Comparison of ENCODE assay signal across 8 mouse cellular contexts in the genomic region with DNA sequence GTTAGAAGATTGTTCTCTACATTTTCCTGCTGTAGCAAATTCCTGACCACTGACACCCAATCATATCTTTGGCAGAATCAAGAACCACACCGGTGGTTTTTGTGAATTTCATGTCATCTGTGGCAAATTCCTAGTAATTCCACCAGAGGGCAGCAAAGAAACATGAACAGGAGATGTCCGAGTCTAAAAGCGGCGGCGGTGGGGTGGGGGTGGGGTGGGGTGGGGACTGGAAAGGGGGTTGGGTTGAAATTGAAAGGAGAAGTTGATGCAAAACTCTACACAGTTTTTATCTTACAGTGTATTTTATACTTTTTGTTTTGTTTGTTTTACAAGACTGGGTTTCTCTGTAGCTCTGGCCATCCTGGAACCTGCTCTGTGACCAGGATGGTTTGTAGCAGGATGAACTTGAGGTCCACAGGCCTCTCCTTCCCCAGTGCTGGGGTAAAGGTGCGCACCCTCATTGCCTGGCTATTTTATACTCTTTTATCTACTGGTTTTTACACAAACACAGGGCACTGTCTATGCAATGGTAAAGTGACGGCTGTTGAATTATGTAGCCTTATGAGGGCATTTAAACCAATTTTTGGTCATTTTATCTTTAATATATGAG. TPM values are rescaled to one million over a fixed set of nuclear protein-coding genes. Genes with fewer than 3 reads are reported as not detected.
DNase-seq lines count a peak whose midpoint lies in the region; ATAC-seq and TF ChIP-seq lines count a peak whose summit lies in the region.

No protein-coding gene starts in this region.

- DNase-seq in layer of hippocampus, adult 11-12 months (ENCODE audit: low spot score) = peak; percentile 75
- DNase-seq in layer of hippocampus, postnatal 36 days = no peak
- DNase-seq in MEL-GATA-1-ER (ENCODE audit: extremely low read depth, low read depth) = peak; percentile 42
- peak in 1 of 2 experiments; percentile 50 for DNase-seq in cerebellum, adult 2 months
- peak; percentile 33 to 73 for DNase-seq in heart, postnatal 14 days
- peak; percentile 71 to 76 for DNase-seq in left cerebral cortex, postnatal 25 days (ENCODE audit: low spot score in 2 of 2)
- no peak for DNase-seq in urinary bladder, postnatal 4 days (ENCODE audit: low spot score in 2 of 2)

- no peaks in the 10 kb centered on the region for H3K36me3 ChIP-seq in neural tube, embryonic 14.5 days (ENCODE audit: control insufficient read depth, insufficient read depth, low read length)

- no peak overlapping the region for H3K4me3 ChIP-seq in cerebellum, adult 2 months (replicated peaks; ENCODE audit: insufficient read depth, low read depth, low read length)
- H3K4me3 ChIP-seq in neural tube, embryonic 14.5 days (ENCODE audit: low read depth, low read length) = no peak overlapping the region

- intact Hi-C loops in heart, postnatal 14 days (cut with DNase I) = loop anchor here (1.0 to 10.0 kb wide), 3 partner anchors 127 to 465 kb away; partner anchors contain the start of gene Als2
- intact Hi-C loops in left cerebral cortex, postnatal 25 days (cut with DNase I) = loop anchor here (2.0 to 5.0 kb wide), 3 partner anchors 129 to 373 kb away; no protein-coding TSS in a partner anchor

- no peaks in the 10 kb centered on the region for H3K9me3 ChIP-seq in neural tube, embryonic 14.5 days (ENCODE audit: control insufficient read depth, low read length)

- H3K27me3 ChIP-seq in cerebellum, adult 2 months (ENCODE audit: control insufficient read depth, insufficient read depth, low read length) = no peaks in the 10 kb centered on the region
- no peaks in the 10 kb centered on the region for H3K27me3 ChIP-seq in neural tube, embryonic 14.5 days (ENCODE audit: control insufficient read depth, insufficient read depth, low read length)

- ATAC-seq in neural tube, embryonic 14.5 days (ENCODE audit: low read depth) = peak; percentile 38; the same call in 1 of the 2 replicates

- no peaks in the 10 kb centered on the region for H3K4me1 ChIP-seq in cerebellum, adult 2 months (ENCODE audit: control insufficient read depth, insufficient read depth, low read length)
- no peaks in the 10 kb centered on the region for H3K4me1 ChIP-seq in neural tube, embryonic 14.5 days (ENCODE audit: control insufficient read depth, insufficient read depth, low read length)

- no peak overlapping the region for H3K9ac ChIP-seq in neural tube, embryonic 14.5 days (replicated peaks; ENCODE audit: low read depth, low read length)

- 27% methylated on average over 7 of the region's 7 CpGs for WGBS in cerebellum, adult 2 months
- 29% methylated on average over 7 of the region's 7 CpGs for WGBS in neural tube, embryonic 14.5 days

- peak; percentile 31; the same call in 1 of the 2 replicates for TF ChIP-seq CTCF in cerebellum, adult 2 months (IDR thresholded peaks at IDR 0.05; ENCODE audit: borderline replicate concordance, insufficient read depth, low read depth, low read length)

- no peak overlapping the region for H3K27ac ChIP-seq in cerebellum, adult 2 months (ENCODE audit: insufficient read depth, low read length)
- no peak overlapping the region for H3K27ac ChIP-seq in neural tube, embryonic 14.5 days (ENCODE audit: low read depth, low read length)

- no peak for TF ChIP-seq POLR2A in cerebellum, adult 2 months (IDR thresholded peaks at IDR 0.05; ENCODE audit: borderline replicate concordance, insufficient read depth, low read length)

- H3K4me2 ChIP-seq in neural tube, embryonic 14.5 days (ENCODE audit: low read depth, low read length) = no peak overlapping the region

RNA-seq across cellular contexts. Expression of gene Casp8, which starts 25.0 kb away (rescaled TPM):
- total RNA-seq in layer of hippocampus, postnatal 36 days (2021) = 1 to 10 TPM; 2.4 to 2.6 TPM
- polyA plus RNA-seq in cerebellum, adult 2 months (2012; rRNA removed) = 1.6 and 1.9 TPM in 2 replicates
- 10 to 100 TPM in 1 of 2 experiments, 1 to 10 TPM in 1; 9.1 to 11.1 TPM for total RNA-seq in heart, postnatal 14 days (2021)
- total RNA-seq in left cerebral cortex, postnatal 25 days (2021) = 1 to 10 TPM; 2.6 to 3.4 TPM
- polyA plus RNA-seq in neural tube, embryonic 14.5 days (2014; fragmentation: Nextera tagmentation; extraction: Ambion mirVana) = 2.1 and 6.7 TPM in 2 replicates

RNA-seq across cellular contexts. Expression of gene Cflar, which starts 58.9 kb away (rescaled TPM):
- total RNA-seq in layer of hippocampus, postnatal 36 days (2021) = 10 to 100 TPM; 38.3 to 38.9 TPM
- 15.4 and 16.1 TPM in 2 replicates for polyA plus RNA-seq in cerebellum, adult 2 months (2012; rRNA removed)
- total RNA-seq in heart, postnatal 14 days (2021) = 10 to 100 TPM; 64.7 to 70.4 TPM
- 10 to 100 TPM; 23.9 to 25.8 TPM for total RNA-seq in left cerebral cortex, postnatal 25 days (2021)
- polyA plus RNA-seq in neural tube, embryonic 14.5 days (2014; fragmentation: Nextera tagmentation; extraction: Ambion mirVana) = 16.3 and 17.7 TPM in 2 replicates

Comparison
In these comparisons a context has a peak if more than half of its experiments do, and no peak if none do; other contexts are left out.
1. DNase-seq: peak in layer of hippocampus, adult 11-12 months (single experiment), MEL-GATA-1-ER (single experiment), heart, postnatal 14 days (2 of 2) and left cerebral cortex, postnatal 25 days (2 of 2); none in layer of hippocampus, postnatal 36 days (0 of 2) and urinary bladder, postnatal 4 days (0 of 2).